Mouse (Mus musculus) liver, adult 2 months (tissue): ENCODE results near the gene Usf1.

Experiments used
- CTCF ChIP-seq: fragments of 200-500 bp; IDR thresholded peaks from 2 replicates; pipeline ENCODE4 v1.5.1; 2011; ENCODE audit warnings: low read depth, low read length, control low read depth
- POLR2A ChIP-seq: fragments of 200-500 bp; IDR thresholded peaks from 2 replicates; pipeline ENCODE4 v1.6.1; 2011; ENCODE audit warnings: low read length, control low read depth; ENCODE audit not compliant: insufficient read depth; ENCODE audit errors: extremely low read depth

DNA sequence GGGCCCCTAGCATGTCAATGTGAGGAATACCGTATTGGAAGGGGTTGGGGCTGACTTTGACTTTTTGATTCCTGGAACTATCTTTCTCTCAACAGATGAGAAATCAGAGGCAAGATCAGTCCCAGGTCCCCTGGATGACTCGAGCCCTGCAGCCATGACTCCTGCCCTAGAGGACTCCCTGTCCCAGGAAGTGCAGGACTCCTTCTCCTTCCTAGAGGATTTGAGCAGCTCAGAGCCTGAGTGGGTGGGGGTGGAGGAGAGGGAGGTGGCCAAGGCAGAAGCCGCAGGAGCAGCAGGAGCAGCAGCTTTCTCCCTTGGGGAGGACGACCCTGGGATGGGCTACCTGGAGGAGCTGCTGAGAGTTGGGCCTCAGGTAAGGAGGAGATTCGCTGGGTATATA is 3.9 kb upstream of the Usf1 start:
- TF ChIP-seq POLR2A (no peak), CTCF (no peak)
